Mouse (Mus musculus): Measurements from ENCODE around the gene Pla2g6. TPM values are rescaled to one million over a fixed set of nuclear protein-coding genes. Genes with fewer than 3 reads are reported as not detected.

Pla2g6 gene
- 4.8 and 6.4 TPM in 2 replicates for polyA plus RNA-seq (2015; fragmentation: Nextera tagmentation; extraction: Ambion mirVana)

GRCm38 (mm10) chr15:79328058-79328938 lies at the start of gene Pla2g6:
Gene Pla2g6 (minus strand): TSS chr15:79328390.

GRCm38 (mm10) chr15:79346051-79346793 lies 18.0 kb upstream of the Pla2g6 start, which contains the start of gene Maff:
Gene Maff (plus strand): TSS chr15:79346621.

GRCm38 (mm10) chr15:79285399-79285798 lies 42.8 kb downstream of the Pla2g6 start, which contains the start of gene Baiap2l2:
Gene Baiap2l2 (minus strand): TSS chr15:79285537.

GRCm38 (mm10) chr15:79254661-79255060 lies 73.5 kb downstream of the Pla2g6 start, which contains the start of gene Slc16a8:
Gene Slc16a8 (minus strand): TSS chr15:79254761.

MicroRNAs within 50 kb of the gene (microRNA counts, 519-probe panel; counts per million panel counts)
- 88.3 counts per million for microRNA mmu-miR-1943

Other genes with a start within 250 kb of the Pla2g6 start
- 2.6 and 2.8 TPM in 2 replicates for gene Micall1, start 219.5 kb downstream of the Pla2g6 start, polyA plus RNA-seq (2015; fragmentation: Nextera tagmentation; extraction: Ambion mirVana)
- 225 and 245 TPM in 2 replicates for gene Polr2f, start 187.4 kb downstream of the Pla2g6 start, polyA plus RNA-seq (2015; fragmentation: Nextera tagmentation; extraction: Ambion mirVana)
- gene 1700088E04Rik, start 187.1 kb downstream of the Pla2g6 start, polyA plus RNA-seq (2015; fragmentation: Nextera tagmentation; extraction: Ambion mirVana): 0.76 and 3.3 TPM in 2 replicates
- not detected in 2 replicates for gene Sox10, start 163.2 kb downstream of the Pla2g6 start, polyA plus RNA-seq (2015; fragmentation: Nextera tagmentation; extraction: Ambion mirVana)
- gene Pick1, start 99.2 kb downstream of the Pla2g6 start, polyA plus RNA-seq (2015; fragmentation: Nextera tagmentation; extraction: Ambion mirVana): 9.3 and 9.6 TPM in 2 replicates
- 0.10 TPM in 1 of 2 replicates, not detected in the other for gene Gm49486, start 99.0 kb downstream of the Pla2g6 start, polyA plus RNA-seq (2015; fragmentation: Nextera tagmentation; extraction: Ambion mirVana)
- gene Slc16a8, start 73.6 kb downstream of the Pla2g6 start, polyA plus RNA-seq (2015; fragmentation: Nextera tagmentation; extraction: Ambion mirVana): 0.11 TPM in 1 of 2 replicates, not detected in the other
- gene Baiap2l2, start 42.9 kb downstream of the Pla2g6 start, polyA plus RNA-seq (2015; fragmentation: Nextera tagmentation; extraction: Ambion mirVana): 0.43 and 1.6 TPM in 2 replicates
- gene Maff, start 18.2 kb upstream of the Pla2g6 start, polyA plus RNA-seq (2015; fragmentation: Nextera tagmentation; extraction: Ambion mirVana): 2.9 and 3.0 TPM in 2 replicates
- gene Tmem184b, start 75.2 kb upstream of the Pla2g6 start, polyA plus RNA-seq (2015; fragmentation: Nextera tagmentation; extraction: Ambion mirVana): 12.0 and 16.0 TPM in 2 replicates
- 19.9 and 25.4 TPM in 2 replicates for gene Csnk1e, start 127.2 kb upstream of the Pla2g6 start, polyA plus RNA-seq (2015; fragmentation: Nextera tagmentation; extraction: Ambion mirVana)
- gene Kcnj4, start 176.9 kb upstream of the Pla2g6 start, polyA plus RNA-seq (2015; fragmentation: Nextera tagmentation; extraction: Ambion mirVana): not detected in 2 replicates
- gene Kdelr3, start 188.0 kb upstream of the Pla2g6 start, polyA plus RNA-seq (2015; fragmentation: Nextera tagmentation; extraction: Ambion mirVana): 18.3 and 22.0 TPM in 2 replicates
- 25.1 and 31.0 TPM in 2 replicates for gene Ddx17, start 218.4 kb upstream of the Pla2g6 start, polyA plus RNA-seq (2015; fragmentation: Nextera tagmentation; extraction: Ambion mirVana)

Measured in spleen, postnatal 0 days (tissue).